Mouse (Mus musculus): ENCODE results near the gene Ablim1.

Gene Ablim1

DNA sequence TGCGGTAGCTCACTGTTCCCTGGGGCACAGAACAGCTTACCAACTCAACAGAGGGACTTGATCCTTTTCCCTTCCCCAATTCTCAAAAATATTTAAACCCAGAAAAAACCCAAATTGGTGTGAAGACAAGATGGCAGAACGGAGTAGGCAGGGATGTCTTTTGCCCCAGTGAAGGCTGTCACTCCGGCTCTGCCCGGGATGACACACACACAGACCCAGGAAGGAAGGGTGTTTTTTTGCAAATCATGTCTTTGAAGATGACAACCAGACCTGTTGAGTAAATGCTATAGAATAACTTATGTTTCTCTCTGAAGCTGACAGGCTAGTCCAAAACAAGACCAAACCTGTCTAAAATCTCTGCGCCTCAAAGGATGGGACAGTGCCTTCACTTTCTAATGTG lies 187.2 kb downstream of the Ablim1 start:
- DNase-seq (ENCODE audit: low read depth, low spot score): no peak

DNA sequence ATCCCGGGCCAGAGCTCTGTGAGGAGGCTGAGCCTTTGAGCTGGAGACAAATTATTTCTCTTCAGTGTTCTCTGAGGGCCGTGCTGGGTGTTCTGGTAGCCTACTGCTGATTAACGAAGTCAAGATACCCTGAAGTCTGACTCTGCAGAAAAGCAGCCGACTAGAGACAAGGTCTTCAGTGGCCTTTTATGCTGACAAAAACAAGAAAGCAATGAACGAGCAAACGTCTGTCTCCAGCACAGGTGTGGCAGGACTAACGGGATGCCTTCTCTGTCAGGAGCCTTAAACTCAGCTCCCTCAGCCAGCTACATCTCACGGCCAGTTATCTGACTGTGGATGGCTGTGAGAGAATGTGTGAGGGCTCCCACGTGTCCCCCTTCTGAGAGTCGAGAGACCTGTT lies 187.8 kb downstream of the Ablim1 start:
- DNase-seq (ENCODE audit: low read depth, low spot score): no peak

- no peak for DNase-seq (ENCODE audit: low read depth, low spot score)
Observed at GRCm38 (mm10) chr19:57124906-57125305, 189.8 kb downstream of the Ablim1 start.

DNA sequence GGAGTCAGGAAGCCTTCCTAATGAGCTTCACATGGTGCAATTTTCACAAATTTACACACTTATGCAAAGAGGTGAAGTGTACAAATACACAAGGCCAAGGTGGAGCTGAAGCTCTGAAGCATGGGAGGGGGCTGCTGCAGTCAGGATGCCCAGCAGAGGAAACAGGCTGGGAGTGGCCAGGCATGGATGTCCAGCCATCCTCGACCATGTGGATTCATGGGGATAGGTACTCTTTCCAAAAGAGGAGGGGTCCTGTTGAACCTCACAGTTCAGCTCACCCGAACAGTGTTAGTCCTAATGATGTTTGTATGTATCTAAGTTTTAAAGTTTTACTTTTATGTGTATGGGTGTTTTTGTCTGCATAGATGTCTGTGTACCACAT lies 190.6 kb downstream of the Ablim1 start:
- DNase-seq (ENCODE audit: low read depth, low spot score): no peak

DNA sequence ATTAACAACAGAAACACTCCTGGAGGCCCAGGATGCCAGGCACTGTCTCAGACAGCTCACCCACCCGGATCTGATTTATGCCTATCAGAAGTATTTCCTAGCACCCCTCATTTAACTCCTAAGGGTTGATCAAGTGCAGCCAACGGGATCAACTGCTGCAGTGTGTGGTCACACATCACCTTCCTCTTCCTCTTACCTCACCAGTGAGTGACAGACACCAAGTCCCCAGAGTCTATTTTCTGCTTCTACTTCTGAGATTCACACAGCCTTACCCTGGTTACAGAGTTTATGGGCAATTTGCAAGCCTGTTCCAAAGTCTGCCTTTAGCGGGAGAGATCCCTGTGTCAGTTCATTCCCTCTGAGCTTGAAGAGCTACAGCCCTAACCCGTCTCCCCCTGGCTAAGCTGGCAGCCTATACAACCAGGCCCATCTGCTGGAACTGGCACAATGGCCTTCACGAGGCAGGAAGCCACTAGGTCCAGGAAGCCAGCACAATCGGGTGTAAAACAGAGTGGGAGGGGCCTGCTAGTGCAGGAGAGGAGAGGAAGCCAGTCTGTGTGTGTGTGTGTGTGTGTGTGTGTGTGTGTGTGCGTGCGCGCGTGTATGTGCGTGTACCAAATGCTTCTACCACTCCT lies 191.1 kb downstream of the Ablim1 start:
- no peak for DNase-seq (ENCODE audit: low read depth, low spot score)

DNA sequence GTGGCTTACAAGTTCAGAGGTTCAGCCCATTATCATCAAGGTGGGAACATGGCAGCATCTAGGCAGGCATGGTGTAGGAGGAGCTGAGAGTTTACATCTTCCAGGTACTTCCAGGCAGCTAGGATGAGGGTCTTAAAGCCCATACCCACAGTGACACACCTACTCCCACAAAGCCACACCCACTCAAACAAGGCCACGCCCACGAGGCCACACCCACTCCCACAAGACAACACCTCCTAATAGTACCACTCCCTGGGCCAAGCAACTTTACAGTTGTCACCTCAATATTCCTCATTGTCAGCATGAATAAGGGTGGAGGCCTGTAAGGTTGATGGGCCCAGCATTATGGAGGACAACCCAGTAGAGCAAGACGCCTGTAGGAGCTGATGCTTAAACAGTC lies 192.5 kb downstream of the Ablim1 start:
- DNase-seq (ENCODE audit: low read depth, low spot score): no peak

DNA sequence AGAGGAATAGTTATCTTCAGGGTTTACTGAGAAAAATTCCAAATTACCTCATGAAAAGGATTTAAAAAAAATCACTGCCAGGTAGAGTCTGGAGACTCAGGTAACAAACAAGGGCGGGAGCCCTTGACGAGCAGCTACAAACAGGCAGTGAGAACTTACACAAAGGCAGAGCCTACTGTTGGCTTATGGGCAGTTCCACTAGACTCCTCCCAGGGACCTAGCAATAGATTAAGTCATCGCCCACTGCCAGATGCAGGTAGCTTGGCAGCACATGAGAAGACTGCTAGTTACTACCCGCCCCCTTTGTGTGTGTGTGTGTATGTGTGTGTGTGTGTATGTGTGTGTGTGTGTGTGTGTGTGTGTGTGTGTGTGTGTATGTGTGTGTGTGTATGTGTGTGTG lies 193.7 kb downstream of the Ablim1 start:
- DNase-seq (ENCODE audit: low read depth, low spot score): no peak

DNA sequence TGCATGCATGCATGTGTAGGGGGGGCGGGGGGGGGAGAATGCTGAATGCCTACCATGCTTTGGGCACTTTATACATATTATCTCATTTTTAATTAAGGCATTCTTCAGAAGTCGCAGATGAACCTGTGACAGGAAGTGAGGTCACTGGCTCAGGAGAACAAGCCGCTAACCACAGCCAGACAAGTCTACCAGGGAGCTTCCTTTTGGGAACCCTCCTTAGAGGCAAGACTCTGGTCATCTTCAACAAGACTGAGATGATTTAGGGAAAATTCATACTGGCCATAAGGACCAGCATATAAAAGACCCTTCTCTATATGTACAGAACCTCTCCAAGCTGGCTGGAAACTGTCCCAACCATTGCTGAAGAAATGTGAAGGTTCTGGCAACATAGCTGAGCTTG lies 195.1 kb downstream of the Ablim1 start:
- no peak for DNase-seq (ENCODE audit: low read depth, low spot score)

DNA sequence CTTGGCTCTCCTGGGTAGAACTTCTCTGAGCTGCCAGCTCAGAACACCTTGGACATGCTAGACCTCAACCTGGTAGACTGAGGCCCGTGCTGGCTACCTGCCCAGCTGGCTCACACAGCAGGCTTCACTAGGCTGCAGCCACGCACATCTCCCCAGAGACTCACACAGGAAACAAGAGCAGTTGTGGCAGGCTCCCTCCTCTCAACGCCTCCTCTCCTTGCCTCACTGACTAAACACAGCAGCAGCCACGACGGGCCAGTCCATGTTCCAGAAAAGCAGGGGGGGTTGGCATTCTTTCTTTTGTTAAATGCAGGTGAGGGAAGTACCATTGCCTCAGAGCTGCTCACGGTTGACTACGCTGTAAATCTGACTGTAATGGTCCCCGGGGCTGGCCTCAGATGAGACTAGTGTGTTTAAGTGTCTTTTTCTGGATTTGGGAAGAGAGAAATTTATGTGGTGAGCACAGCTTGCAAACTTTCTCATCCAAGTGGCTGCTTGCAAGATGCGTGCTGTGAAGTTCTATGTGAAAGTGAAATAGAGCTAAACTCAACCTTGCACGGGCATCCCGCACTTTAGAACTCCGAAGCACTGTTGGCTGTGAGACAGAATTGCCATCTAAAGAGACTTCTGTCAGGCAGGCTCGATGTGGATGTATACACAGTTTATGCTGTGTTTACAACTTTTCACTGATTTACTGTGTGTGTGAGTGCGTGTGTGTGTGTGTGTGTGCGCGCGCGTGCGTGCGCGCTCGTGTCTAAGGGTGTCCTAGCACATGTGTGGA lies 195.7 kb downstream of the Ablim1 start:
- no peak for DNase-seq (ENCODE audit: low read depth, low spot score)

DNA sequence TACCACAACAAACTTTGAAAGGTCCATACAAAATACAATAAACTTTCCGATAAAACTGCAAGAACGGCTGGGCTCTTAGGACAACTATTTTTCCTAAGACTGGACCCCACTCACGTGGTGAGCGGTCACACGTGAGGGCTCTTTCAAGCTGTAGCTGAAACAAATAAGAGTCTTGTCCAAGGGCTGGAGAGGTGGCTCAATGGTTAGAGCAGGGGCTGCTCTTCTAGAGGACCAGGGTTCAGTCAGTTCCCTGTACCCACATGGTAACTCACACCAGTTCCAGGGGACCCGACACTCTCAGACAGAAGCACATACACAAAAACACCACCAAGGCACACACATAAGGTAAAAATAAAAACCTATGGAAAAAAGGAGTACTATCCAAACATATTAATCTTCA lies 197.0 kb downstream of the Ablim1 start:
- DNase-seq (ENCODE audit: low read depth, low spot score): no peak

GRCm38 (mm10) chr19:57116871-57117501 lies 197.7 kb downstream of the Ablim1 start:
- DNase-seq (ENCODE audit: low read depth, low spot score): no peak

DNA sequence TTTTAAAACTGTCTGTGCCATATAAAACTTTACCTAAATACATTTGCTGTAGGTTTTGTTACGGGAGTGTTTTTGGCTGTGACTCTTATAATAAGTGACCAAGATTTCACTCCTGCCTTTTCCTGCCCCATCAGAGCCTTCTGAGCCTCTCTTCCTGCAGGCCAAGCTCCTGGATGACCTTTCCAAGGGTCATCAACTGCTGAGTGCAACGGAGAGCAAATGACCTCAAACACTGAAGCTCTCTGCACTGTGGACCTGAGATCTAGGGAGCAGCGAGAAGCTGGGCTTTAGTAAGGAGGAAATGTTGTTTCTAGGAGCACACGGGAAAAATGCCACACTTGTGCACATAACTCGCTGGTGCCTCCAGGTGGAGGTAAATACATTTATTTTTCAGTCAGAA lies 199.0 kb downstream of the Ablim1 start:
- no peak for DNase-seq (ENCODE audit: low read depth, low spot score)

DNA sequence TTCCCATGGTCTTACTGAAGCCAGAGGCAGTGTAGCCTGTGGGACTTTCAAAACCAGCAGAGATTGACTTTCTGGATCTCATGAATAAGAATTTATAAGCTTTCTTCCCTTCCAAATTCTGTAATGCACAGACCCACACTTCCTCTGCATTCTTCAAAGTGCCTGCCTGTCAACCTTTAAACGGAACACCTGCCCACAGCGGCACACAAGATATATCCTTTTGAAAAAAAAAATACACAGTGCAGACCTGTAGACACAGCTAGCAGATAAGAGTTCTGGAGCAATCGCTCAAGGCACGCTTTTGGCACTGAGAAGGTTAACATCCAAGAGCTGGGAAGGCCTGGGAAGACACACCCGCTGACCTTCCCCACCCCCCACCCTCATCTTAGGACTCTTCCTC lies 199.8 kb downstream of the Ablim1 start:
- no peak for DNase-seq (ENCODE audit: low read depth, low spot score)

DNA sequence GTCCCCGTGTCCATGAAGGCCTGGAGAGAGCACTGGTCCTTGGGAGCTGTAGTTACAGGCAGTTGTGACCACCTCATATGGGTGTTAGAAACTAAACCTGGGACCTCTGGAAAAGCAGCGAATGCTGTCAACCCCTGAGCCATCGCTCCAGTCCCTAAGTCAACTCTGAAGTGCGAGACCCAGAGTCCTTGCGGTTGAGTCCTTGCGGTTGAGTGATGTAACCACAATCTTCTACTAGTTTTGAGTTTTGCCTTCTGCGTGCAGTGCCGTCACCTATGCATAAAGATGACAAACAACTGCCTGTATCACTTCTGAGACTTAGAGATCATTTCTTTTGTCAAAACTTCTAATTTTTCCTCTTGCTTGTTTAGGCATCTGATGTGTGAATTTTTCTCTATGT lies 200.7 kb downstream of the Ablim1 start:
- no peak for DNase-seq (ENCODE audit: low read depth, low spot score)

- no peak for DNase-seq (ENCODE audit: low read depth, low spot score)
Observed at GRCm38 (mm10) chr19:57112816-57113406, 201.8 kb downstream of the Ablim1 start.

DNA sequence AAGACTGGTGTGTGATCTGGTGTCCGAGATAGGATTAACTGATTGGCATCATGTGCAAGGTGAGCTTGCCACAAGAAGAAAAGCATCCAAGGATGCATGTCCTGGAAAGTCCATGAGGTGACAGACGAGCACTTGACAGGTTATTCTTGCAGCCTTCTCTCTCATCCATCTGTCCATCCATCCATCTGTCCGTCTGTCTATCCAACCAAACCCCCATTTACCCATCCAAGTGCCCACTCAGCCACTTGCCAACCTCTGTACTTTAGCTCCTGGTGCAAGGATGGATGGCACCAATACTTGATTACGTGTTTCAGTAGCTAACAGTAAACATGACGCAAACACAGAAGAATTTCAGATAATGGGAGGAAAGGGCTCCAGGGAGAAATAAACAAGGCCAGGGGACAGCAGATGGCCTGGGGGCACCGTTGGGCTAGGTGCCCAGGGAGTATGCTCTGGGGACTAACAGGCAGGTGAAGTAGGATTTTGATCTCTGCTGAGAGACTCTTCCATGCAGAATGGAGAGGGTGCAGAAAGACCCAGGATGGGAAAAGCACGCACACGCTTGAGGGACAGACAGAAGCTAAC lies 202.4 kb downstream of the Ablim1 start:
- DNase-seq (ENCODE audit: low read depth, low spot score): no peak

DNA sequence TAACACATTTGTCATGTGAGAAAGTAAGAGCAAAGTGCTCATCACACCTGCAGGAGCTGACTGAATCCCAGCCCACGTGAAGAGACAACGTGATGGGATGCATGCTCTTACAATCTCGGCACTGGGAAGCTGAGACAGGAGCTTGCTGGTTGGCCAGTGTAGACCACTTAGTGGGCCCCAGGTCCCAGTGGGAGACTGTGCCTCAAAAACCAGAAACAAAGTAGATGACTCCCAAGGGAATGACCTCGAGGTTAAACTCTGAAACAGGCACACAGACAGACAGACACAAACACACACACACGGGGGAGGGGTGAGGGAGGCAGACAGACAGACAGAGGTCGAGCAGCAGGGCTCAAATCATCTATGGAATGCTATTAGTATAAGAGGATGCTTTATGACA lies 203.4 kb downstream of the Ablim1 start:
- no peak for DNase-seq (ENCODE audit: low read depth, low spot score)

DNA sequence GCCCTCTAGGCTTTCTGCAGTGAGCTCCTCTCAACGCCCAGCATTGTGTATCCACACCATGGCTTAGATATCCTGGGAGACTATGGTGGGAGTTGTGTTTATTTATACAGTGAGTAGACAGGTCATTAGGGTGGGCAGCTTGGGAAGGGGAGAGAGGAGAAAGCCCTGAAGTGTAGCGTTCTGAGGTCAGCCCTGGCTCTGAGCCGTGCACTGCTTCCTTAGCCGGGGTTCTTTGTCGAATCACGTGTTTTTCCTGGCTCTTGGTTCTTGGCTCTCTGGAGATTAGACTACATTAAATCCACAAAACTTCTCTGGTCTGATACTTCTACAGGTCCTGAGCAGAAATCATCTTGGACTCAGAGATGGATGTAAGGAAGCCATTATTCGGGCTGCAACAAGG lies 205.1 kb downstream of the Ablim1 start:
- DNase-seq (ENCODE audit: low read depth, low spot score): no peak

- DNase-seq (ENCODE audit: low read depth, low spot score): no peak
Observed at GRCm38 (mm10) chr19:57106513-57106912, 208.2 kb downstream of the Ablim1 start.

DNA sequence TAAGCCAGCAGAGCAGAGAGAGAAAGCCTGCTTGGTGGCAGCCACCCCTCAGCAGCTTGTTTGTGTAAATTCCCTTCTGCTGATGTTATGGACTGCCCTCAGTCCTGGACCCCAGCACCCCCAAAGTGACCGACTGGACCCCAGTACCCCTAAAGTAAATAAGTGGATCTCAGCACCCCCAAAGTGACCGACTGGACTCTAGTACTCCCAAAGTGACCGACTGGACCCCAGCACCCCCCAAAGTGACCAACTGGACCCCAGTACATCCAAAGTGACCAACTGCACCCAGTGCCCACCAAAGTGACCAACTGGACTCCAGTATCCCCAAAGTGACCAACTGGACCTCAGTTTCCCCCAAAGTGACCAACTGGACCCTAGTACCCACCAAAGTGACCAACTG lies 208.7 kb downstream of the Ablim1 start:
- DNase-seq (ENCODE audit: low read depth, low spot score): no peak

GRCm38 (mm10) chr19:57105156-57105555 lies 209.6 kb downstream of the Ablim1 start:
- no peak for DNase-seq (ENCODE audit: low read depth, low spot score)

GRCm38 (mm10) chr19:57104171-57104748 lies 210.5 kb downstream of the Ablim1 start:
- no peak for DNase-seq (ENCODE audit: low read depth, low spot score)

Measured in brain, embryonic 18.5 days (tissue).